Mouse (Mus musculus): ENCODE data around the gene Galc.
"Not testable (repeated sequence)": the region's sequence is repeated elsewhere in the genome, so short reads cannot be mapped to it uniquely, and the experiment has no call there.

Gene Galc

GRCm38 (mm10) chr12:98250327-98250726 is 8.9 kb downstream of the Galc start:
- DNase-seq = no peak

GRCm38 (mm10) chr12:98249671-98250070 is 9.6 kb downstream of the Galc start:
- DNase-seq = no peak

GRCm38 (mm10) chr12:98246835-98247234 is 12.4 kb downstream of the Galc start:
- no peak for DNase-seq

- DNase-seq = no peak
Measured at GRCm38 (mm10) chr12:98244865-98245264, 14.4 kb downstream of the Galc start.

- no peak for DNase-seq
Measured at GRCm38 (mm10) chr12:98244161-98244560, 15.1 kb downstream of the Galc start.

- DNase-seq = not testable (repeated sequence)
Measured at GRCm38 (mm10) chr12:98238478-98238877, 20.8 kb downstream of the Galc start.

- no peak for DNase-seq
Measured at GRCm38 (mm10) chr12:98227037-98227436, 32.2 kb downstream of the Galc start.

GRCm38 (mm10) chr12:98223286-98223685 is 36.0 kb downstream of the Galc start:
- no peak for DNase-seq

- DNase-seq = no peak
Measured at GRCm38 (mm10) chr12:98216432-98216831, 42.8 kb downstream of the Galc start.

GRCm38 (mm10) chr12:98215512-98215911 is 43.7 kb downstream of the Galc start:
- DNase-seq = no peak

- DNase-seq = no peak
Measured at GRCm38 (mm10) chr12:98214191-98214590, 45.1 kb downstream of the Galc start.

- no peak for DNase-seq
Measured at GRCm38 (mm10) chr12:98213791-98214190, 45.5 kb downstream of the Galc start.

- no peak for DNase-seq
Measured at GRCm38 (mm10) chr12:98213332-98213731, 45.9 kb downstream of the Galc start.

GRCm38 (mm10) chr12:98212457-98213175 is 46.6 kb downstream of the Galc start:
- DNase-seq = peak in 1 of 2 experiments; percentile 40

- no peak for DNase-seq
Measured at GRCm38 (mm10) chr12:98210495-98210894, 48.8 kb downstream of the Galc start.

GRCm38 (mm10) chr12:98208104-98208503 is 51.2 kb downstream of the Galc start:
- no peak for DNase-seq

- DNase-seq = no peak
Measured at GRCm38 (mm10) chr12:98205450-98206051, 53.7 kb downstream of the Galc start.

GRCm38 (mm10) chr12:98197401-98197800 is 61.9 kb downstream of the Galc start:
- no peak for DNase-seq

GRCm38 (mm10) chr12:98190201-98190600 is 69.1 kb downstream of the Galc start:
- DNase-seq = no peak

- DNase-seq = no peak
Measured at GRCm38 (mm10) chr12:98189096-98189495, 70.2 kb downstream of the Galc start.

- DNase-seq = no peak
Measured at GRCm38 (mm10) chr12:98187186-98187899, 71.9 kb downstream of the Galc start.

GRCm38 (mm10) chr12:98181729-98182128 is 77.5 kb downstream of the Galc start:
- peak; percentile 33 to 36 for DNase-seq

GRCm38 (mm10) chr12:98180807-98181206 is 78.5 kb downstream of the Galc start:
- no peak for DNase-seq

- no peak for DNase-seq
Measured at GRCm38 (mm10) chr12:98180235-98180800, 78.9 kb downstream of the Galc start.
